Mouse (Mus musculus): Measurements from ENCODE around the gene Mars. TPM values are rescaled to one million over a fixed set of nuclear protein-coding genes. Genes with fewer than 3 reads are reported as not detected.

Gene Mars
- polyA plus RNA-seq, 1 experiment from 2014 or later, result 50.7 TPM

DNA sequence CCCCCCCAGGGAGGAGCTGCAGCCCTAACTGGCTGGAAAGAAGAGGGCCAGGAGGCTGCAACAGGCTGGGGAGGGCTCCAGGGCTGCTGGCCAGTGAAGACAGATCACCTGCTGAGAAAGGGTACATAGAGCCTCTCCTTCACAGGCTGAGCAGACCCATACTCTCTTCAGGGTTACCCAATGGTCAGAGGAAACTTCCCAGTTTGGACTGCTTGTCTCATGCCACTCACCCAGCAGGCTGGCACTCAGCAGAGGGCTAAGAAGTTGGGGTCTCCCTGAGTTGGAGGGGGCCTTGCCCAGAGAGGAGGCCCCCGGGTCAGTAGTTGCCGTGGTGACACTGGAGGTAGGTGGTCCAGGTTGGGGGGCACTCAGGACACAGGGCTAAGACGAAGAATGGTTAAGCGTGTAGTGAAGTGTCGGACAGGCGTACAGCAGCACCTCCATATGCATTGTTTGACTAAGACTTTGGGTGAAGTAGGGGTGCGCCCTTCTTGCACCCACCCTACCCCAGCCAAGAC is 27.4 kb downstream of the Mars start:
- H3K36me3 ChIP-seq (ENCODE audit: control insufficient read depth, insufficient read depth), result peaks cover 74% of the 10 kb centered on the region
- ATAC-seq, result no peak
- 91% methylated on average over 7 of the region's 7 CpGs for WGBS
- no peak overlapping the region for H3K9ac ChIP-seq (ENCODE audit: low read depth, low read length)
- H3K9me3 ChIP-seq (ENCODE audit: control insufficient read depth), result no peaks in the 10 kb centered on the region
- H3K4me1 ChIP-seq (replicated peaks; ENCODE audit: control insufficient read depth, insufficient read depth, low read length), result 0 out of 2 replicates have a peak, but pooled peaks cover 9% of the 10 kb centered on the region
- no peak overlapping the region for H3K4me2 ChIP-seq (replicated peaks; ENCODE audit: low read depth)
- H3K4me3 ChIP-seq (ENCODE audit: low read depth, low read length), result no peak overlapping the region
- no peak for TF ChIP-seq CTCF (IDR thresholded peaks at IDR 0.05; ENCODE audit: low read depth)
- peak overlapping the region; percentile 35; the same call in 1 of the 2 replicates for H3K27ac ChIP-seq (ENCODE audit: low read depth, low read length)
- H3K27me3 ChIP-seq (replicated peaks; ENCODE audit: control insufficient read depth, insufficient read depth, low read length), result no peaks in the 10 kb centered on the region

DNA sequence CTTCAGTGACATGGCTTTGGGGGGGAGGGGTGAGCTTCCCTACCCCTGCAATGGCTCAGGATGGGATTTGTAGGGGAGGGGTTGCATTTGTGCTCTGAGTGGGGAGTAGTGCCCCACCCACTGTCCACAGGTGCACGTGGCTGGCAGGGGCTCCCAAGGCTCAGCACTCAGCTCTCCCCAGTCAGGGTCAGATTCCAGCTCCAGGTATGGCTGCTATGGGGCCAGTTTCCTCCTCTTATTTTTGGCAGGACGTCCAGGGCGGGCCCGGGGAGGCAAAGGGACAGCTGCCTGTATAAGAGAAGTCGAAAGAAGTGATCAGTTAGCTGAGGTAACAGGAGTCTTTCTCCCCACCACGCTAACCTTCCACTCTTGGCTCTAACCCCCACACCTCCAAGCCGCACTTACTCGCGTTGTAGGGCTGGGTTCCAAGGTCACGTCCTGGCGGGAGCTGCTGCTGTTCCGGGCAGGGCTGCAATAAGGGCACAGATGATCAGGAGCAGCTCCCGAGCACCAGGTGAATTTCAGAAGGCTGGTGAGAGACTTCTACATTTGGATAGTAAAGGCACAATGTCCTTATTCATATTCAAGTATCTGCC is 28.9 kb downstream of the Mars start:
- peak overlapping the region; percentile 50; the same call in 1 of the 2 replicates for H3K27ac ChIP-seq (ENCODE audit: low read depth, low read length)
- no peak overlapping the region for H3K4me2 ChIP-seq (replicated peaks; ENCODE audit: low read depth)
- 0 out of 2 replicates have a peak, but pooled peaks cover 7% of the 10 kb centered on the region for H3K4me1 ChIP-seq (replicated peaks; ENCODE audit: control insufficient read depth, insufficient read depth, low read length)
- no peak for TF ChIP-seq CTCF (IDR thresholded peaks at IDR 0.05; ENCODE audit: low read depth)
- no peak for ATAC-seq
- H3K9me3 ChIP-seq (ENCODE audit: control insufficient read depth), result no peaks in the 10 kb centered on the region
- H3K27me3 ChIP-seq (replicated peaks; ENCODE audit: control insufficient read depth, insufficient read depth, low read length), result no peaks in the 10 kb centered on the region
- peaks cover 88% of the 10 kb centered on the region for H3K36me3 ChIP-seq (ENCODE audit: control insufficient read depth, insufficient read depth)
- no peak overlapping the region for H3K9ac ChIP-seq (ENCODE audit: low read depth, low read length)
- H3K4me3 ChIP-seq (ENCODE audit: low read depth, low read length), result no peak overlapping the region
- 63% methylated on average over 13 of the region's 13 CpGs for WGBS

DNA sequence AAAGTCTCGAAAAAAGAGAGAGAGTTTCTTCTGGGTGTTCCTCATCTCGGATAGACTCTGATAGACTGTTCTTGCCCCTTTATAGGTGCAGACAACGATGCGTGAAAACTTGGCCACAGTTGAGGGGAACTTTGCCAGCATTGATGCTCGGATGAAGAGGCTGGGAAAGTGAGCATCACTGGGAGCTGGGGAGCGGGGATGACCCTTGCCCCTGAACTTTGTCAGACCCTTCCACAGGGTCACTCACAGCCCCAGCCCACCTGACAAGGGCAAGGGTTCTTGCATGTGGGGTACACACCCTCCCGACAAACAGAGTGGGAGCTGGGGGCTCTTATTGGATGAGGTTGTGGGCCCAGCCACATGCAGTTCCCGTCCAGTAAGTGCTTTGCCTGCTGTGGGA is 30.3 kb downstream of the Mars start:
- no peak overlapping the region for H3K4me3 ChIP-seq (ENCODE audit: low read depth, low read length)
- H3K4me2 ChIP-seq (replicated peaks; ENCODE audit: low read depth), result no peak overlapping the region
- H3K9me3 ChIP-seq (ENCODE audit: control insufficient read depth), result no peaks in the 10 kb centered on the region
- no peaks in the 10 kb centered on the region for H3K4me1 ChIP-seq (replicated peaks; ENCODE audit: control insufficient read depth, insufficient read depth, low read length)
- no peaks in the 10 kb centered on the region for H3K27me3 ChIP-seq (replicated peaks; ENCODE audit: control insufficient read depth, insufficient read depth, low read length)
- ATAC-seq, result no peak
- WGBS, result 80% methylated on average over 8 of the region's 8 CpGs
- no peak overlapping the region for H3K27ac ChIP-seq (ENCODE audit: low read depth, low read length)
- no peak for TF ChIP-seq CTCF (IDR thresholded peaks at IDR 0.05; ENCODE audit: low read depth)
- H3K36me3 ChIP-seq (ENCODE audit: control insufficient read depth, insufficient read depth), result peaks cover 99% of the 10 kb centered on the region
- H3K9ac ChIP-seq (ENCODE audit: low read depth, low read length), result no peak overlapping the region

DNA sequence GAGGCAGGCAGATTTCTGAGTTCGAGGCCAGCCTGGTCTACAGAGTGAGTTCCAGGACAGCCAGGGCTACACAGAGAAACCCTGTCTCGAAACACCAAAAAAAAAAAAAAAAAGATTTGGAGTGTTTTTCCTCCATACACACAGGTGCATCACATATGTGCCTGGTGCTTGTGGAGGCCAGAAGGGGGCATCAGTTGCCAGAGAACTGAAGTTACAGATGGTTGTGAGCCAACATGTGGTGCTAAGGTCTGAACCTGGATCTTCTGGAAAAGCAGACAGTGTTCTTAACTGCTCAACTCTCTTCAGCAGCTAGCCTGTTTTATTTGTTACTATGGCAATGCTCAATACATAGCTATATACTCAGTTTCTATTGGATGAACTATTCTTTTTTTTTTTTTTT is 31.9 kb downstream of the Mars start:
- no peak overlapping the region for H3K4me3 ChIP-seq (ENCODE audit: low read depth, low read length)
- no peak for ATAC-seq
- no peaks in the 10 kb centered on the region for H3K4me1 ChIP-seq (replicated peaks; ENCODE audit: control insufficient read depth, insufficient read depth, low read length)
- peaks cover 98% of the 10 kb centered on the region for H3K36me3 ChIP-seq (ENCODE audit: control insufficient read depth, insufficient read depth)
- H3K9ac ChIP-seq (ENCODE audit: low read depth, low read length), result no peak overlapping the region
- no peaks in the 10 kb centered on the region for H3K9me3 ChIP-seq (ENCODE audit: control insufficient read depth)
- peak; percentile 41 for TF ChIP-seq CTCF (IDR thresholded peaks at IDR 0.05; ENCODE audit: low read depth)
- H3K4me2 ChIP-seq (replicated peaks; ENCODE audit: low read depth), result no peak overlapping the region
- H3K27me3 ChIP-seq (replicated peaks; ENCODE audit: control insufficient read depth, insufficient read depth, low read length), result no peaks in the 10 kb centered on the region
- WGBS, result 100% methylated on average over 1 of the region's 2 CpGs
- no peak overlapping the region for H3K27ac ChIP-seq (ENCODE audit: low read depth, low read length)

DNA sequence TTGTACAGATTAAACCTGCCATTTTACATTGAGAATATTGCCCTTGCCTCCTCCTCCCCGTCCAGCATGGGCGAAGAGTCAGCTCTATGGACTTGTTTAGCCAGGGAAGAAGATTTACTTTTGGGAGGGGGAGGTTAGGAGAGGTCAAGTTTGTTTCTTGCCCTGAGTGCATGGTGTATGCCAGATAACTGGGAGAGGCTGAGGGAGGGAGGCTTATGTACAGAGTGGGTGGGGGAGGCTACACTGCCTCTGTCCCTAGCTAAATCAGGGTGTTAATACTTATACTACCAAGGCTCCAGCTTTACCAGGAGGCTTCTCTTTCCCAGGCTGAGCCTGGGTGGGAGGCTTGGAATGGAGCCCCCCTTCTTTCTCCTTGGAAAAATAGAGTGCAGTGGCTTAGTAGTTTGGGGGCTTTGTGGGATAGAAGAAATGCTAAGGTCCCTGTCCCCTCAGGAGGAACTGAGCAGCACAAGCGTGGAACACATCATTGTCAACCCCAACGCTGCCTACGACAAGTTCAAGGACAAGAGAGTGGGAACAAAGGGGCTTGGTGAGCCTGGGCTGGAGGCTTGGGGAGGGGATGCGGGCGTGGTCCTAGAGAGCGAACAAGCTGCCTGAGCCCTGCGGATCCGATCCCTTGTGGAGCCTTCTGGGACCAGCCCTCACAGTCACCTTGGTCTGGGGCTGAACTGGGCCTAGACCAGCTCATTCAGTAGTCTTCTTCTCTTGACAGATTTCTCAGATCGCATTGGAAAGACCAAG is 37.1 kb downstream of the Mars start:
- H3K36me3 ChIP-seq (ENCODE audit: control insufficient read depth, insufficient read depth), result peaks cover 92% of the 10 kb centered on the region
- no peaks in the 10 kb centered on the region for H3K27me3 ChIP-seq (replicated peaks; ENCODE audit: control insufficient read depth, insufficient read depth, low read length)
- H3K4me2 ChIP-seq (replicated peaks; ENCODE audit: low read depth), result no peak overlapping the region
- ATAC-seq, result no peak
- no peak overlapping the region for H3K27ac ChIP-seq (ENCODE audit: low read depth, low read length)
- TF ChIP-seq CTCF (IDR thresholded peaks at IDR 0.05; ENCODE audit: low read depth), result no peak
- 64% methylated on average over 11 of the region's 11 CpGs for WGBS
- no peak overlapping the region for H3K4me3 ChIP-seq (ENCODE audit: low read depth, low read length)
- H3K4me1 ChIP-seq (replicated peaks; ENCODE audit: control insufficient read depth, insufficient read depth, low read length), result no peaks in the 10 kb centered on the region
- no peak overlapping the region for H3K9ac ChIP-seq (ENCODE audit: low read depth, low read length)
- no peaks in the 10 kb centered on the region for H3K9me3 ChIP-seq (ENCODE audit: control insufficient read depth)

DNA sequence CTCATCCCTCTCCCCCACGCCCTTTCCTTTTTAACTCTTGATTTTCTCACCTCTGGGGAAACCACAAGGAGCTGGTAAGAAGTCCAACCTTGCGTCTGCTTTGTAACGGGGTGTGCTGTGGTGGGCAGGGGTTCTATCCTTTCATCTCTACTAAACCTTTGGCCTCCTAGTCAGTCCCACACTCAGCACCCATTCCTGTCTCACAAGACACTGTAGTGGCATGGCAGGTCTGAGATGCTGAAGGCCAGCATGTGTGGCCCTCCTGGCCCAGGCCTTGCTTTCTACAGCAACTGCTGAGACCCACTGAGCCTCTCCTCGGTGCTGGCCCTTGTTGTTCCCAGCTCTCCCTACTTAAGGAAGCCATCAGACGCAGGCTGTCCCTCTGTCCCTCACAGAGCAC is 39.2 kb downstream of the Mars start:
- no peak overlapping the region for H3K4me2 ChIP-seq (replicated peaks; ENCODE audit: low read depth)
- ATAC-seq, result no peak
- peaks cover 81% of the 10 kb centered on the region for H3K36me3 ChIP-seq (ENCODE audit: control insufficient read depth, insufficient read depth)
- no peak overlapping the region for H3K4me3 ChIP-seq (ENCODE audit: low read depth, low read length)
- H3K27ac ChIP-seq (ENCODE audit: low read depth, low read length), result no peak overlapping the region
- peaks cover 4% of the 10 kb centered on the region; the same call in 1 of the 2 replicates for H3K4me1 ChIP-seq (replicated peaks; ENCODE audit: control insufficient read depth, insufficient read depth, low read length)
- WGBS, result 93% methylated on average over 5 of the region's 5 CpGs
- no peak for TF ChIP-seq CTCF (IDR thresholded peaks at IDR 0.05; ENCODE audit: low read depth)
- H3K9ac ChIP-seq (ENCODE audit: low read depth, low read length), result no peak overlapping the region
- no peaks in the 10 kb centered on the region for H3K9me3 ChIP-seq (ENCODE audit: control insufficient read depth)
- no peaks in the 10 kb centered on the region for H3K27me3 ChIP-seq (replicated peaks; ENCODE audit: control insufficient read depth, insufficient read depth, low read length)
